Mouse (Mus musculus) intestine, embryonic 15.5 days (tissue): ENCODE data around the gene Rae1. TPM values are rescaled to one million over a fixed set of nuclear protein-coding genes. Genes with fewer than 3 reads are reported as not detected.

Experiments used
- ATAC-seq: fragments of 200-750 bp; cut with Nextera tagmentation; 2 replicates; pipeline ENCODE4 v1.8.0; 2017; ENCODE audit warnings: moderate TSS enrichment, moderate library complexity
- H3K27ac ChIP-seq: fragments of 300-500 bp; sonication (generic); 2 replicates; pipeline ENCODE4 v1.5.1; 2015; ENCODE audit warnings: mild to moderate bottlenecking, inconsistent platforms
- H3K27me3 ChIP-seq: fragments of 300-500 bp; sonication (generic); replicated peaks from 2 replicates; pipeline ENCODE4 v1.6.1; 2015; ENCODE audit warnings: inconsistent platforms
- H3K36me3 ChIP-seq: fragments of 300-500 bp; sonication (generic); 2 replicates; pipeline ENCODE4 v1.6.1; 2015; ENCODE audit warnings: inconsistent platforms
- H3K4me1 ChIP-seq: fragments of 300-500 bp; sonication (generic); replicated peaks from 2 replicates; pipeline ENCODE4 v1.6.1; 2015; ENCODE audit warnings: inconsistent platforms
- H3K4me2 ChIP-seq: fragments of 300-500 bp; sonication (generic); replicated peaks from 2 replicates; pipeline ENCODE4 v1.6.1; 2015; ENCODE audit warnings: mild to moderate bottlenecking, inconsistent platforms
- H3K4me3 ChIP-seq: fragments of 300-500 bp; sonication (generic); replicated peaks from 2 replicates; pipeline ENCODE4 v1.5.1; 2015; ENCODE audit warnings: inconsistent platforms
- H3K9ac ChIP-seq: fragments of 300-500 bp; sonication (generic); 2 replicates; pipeline ENCODE4 v1.6.1; 2015; ENCODE audit warnings: inconsistent platforms
- H3K9me3 ChIP-seq: fragments of 300-500 bp; sonication (generic); 2 replicates; pipeline ENCODE4 v1.6.1; 2016; ENCODE audit warnings: inconsistent platforms
- WGBS: fragments of 180-500 bp; shearing (Covaris S2); methylation state at CpG from one replicate; pipeline ENCODE4 v1.1.7; 2015; 5-methylcytosine and 5-hydroxymethylcytosine counted together
- polyA plus RNA-seq: library from polyadenylated mRNA; unstranded; fragments of >200 nt; fragmentation: Nextera tagmentation; extraction: Ambion mirVana; gene quantifications from 2 replicates; pipeline ENCODE4 v1.2.1, GENCODE M21; 2015

Gene Rae1
- polyA plus RNA-seq, 1 experiment from 2014 or later = 131 TPM

- H3K27me3 ChIP-seq = no peaks in the 10 kb centered on the region
- no peak overlapping the region for H3K4me2 ChIP-seq
- no peak overlapping the region for H3K4me3 ChIP-seq
- H3K9me3 ChIP-seq = no peaks in the 10 kb centered on the region
- peaks cover 14% of the 10 kb centered on the region; the same call in 1 of the 2 replicates for H3K4me1 ChIP-seq
- H3K36me3 ChIP-seq = no peaks in the 10 kb centered on the region
- H3K9ac ChIP-seq = no peak overlapping the region
- WGBS = 39% methylated on average over 7 of the region's 7 CpGs
- no peak overlapping the region for H3K27ac ChIP-seq
- no peak for ATAC-seq
Measured at GRCm38 (mm10) chr2:172974701-172975100, 25.2 kb upstream of the Rae1 start.

GRCm38 (mm10) chr2:172975159-172975558 lies 24.8 kb upstream of the Rae1 start:
- ATAC-seq = no peak
- H3K4me3 ChIP-seq = no peak overlapping the region
- no peak overlapping the region for H3K9ac ChIP-seq
- H3K27ac ChIP-seq = no peak overlapping the region
- H3K4me2 ChIP-seq = no peak overlapping the region
- H3K27me3 ChIP-seq = no peaks in the 10 kb centered on the region
- no peaks in the 10 kb centered on the region for H3K9me3 ChIP-seq
- H3K4me1 ChIP-seq = peaks cover 14% of the 10 kb centered on the region; the same call in 1 of the 2 replicates
- H3K36me3 ChIP-seq = no peaks in the 10 kb centered on the region
- WGBS = 82% methylated on average over 6 of the region's 6 CpGs

GRCm38 (mm10) chr2:172976661-172977238 lies 23.2 kb upstream of the Rae1 start:
- H3K36me3 ChIP-seq = no peaks in the 10 kb centered on the region
- no peak overlapping the region for H3K9ac ChIP-seq
- no peak overlapping the region for H3K4me3 ChIP-seq
- ATAC-seq = no peak
- WGBS = 25% methylated on average over 7 of the region's 7 CpGs
- H3K4me2 ChIP-seq = peak overlapping the region; percentile 24; the same call in 1 of the 2 replicates
- no peaks in the 10 kb centered on the region for H3K27me3 ChIP-seq
- H3K9me3 ChIP-seq = no peaks in the 10 kb centered on the region
- peaks cover 14% of the 10 kb centered on the region; the same call in 1 of the 2 replicates for H3K4me1 ChIP-seq
- H3K27ac ChIP-seq = no peak overlapping the region

- WGBS = 30% methylated on average over 14 of the region's 14 CpGs
- H3K27ac ChIP-seq = no peak within 1 kb of the TSS
- 0 out of 2 replicates have a peak, but pooled peaks have one; percentile 29 for ATAC-seq
Measured at GRCm38 (mm10) chr2:172977409-172978130, 22.3 kb upstream of the Rae1 start, which contains the start of gene Spo11. TSS of gene Spo11 (plus strand) at chr2:172977700.

GRCm38 (mm10) chr2:172978131-172978633 lies 21.7 kb upstream of the Rae1 start:
- no peak for ATAC-seq
- 63% methylated on average over 4 of the region's 4 CpGs for WGBS
- H3K9ac ChIP-seq = no peak overlapping the region
- no peak overlapping the region for H3K27ac ChIP-seq
- H3K4me3 ChIP-seq = no peak overlapping the region
- no peaks in the 10 kb centered on the region for H3K27me3 ChIP-seq
- H3K4me2 ChIP-seq = no peak overlapping the region
- no peaks in the 10 kb centered on the region for H3K9me3 ChIP-seq
- H3K4me1 ChIP-seq = peaks cover 14% of the 10 kb centered on the region; the same call in 1 of the 2 replicates
- no peaks in the 10 kb centered on the region for H3K36me3 ChIP-seq

More at GRCm38 (mm10) chr2:172977409-172978130, 22.3 kb upstream of the Rae1 start, which contains the start of gene Spo11:
- H3K9ac ChIP-seq = no peak within 1 kb of the TSS
- no peaks in the 10 kb centered on the region for H3K9me3 ChIP-seq
- peaks cover 14% of the 10 kb centered on the region; the same call in 1 of the 2 replicates for H3K4me1 ChIP-seq
- H3K4me3 ChIP-seq = no peak within 1 kb of the TSS
- peak within 1 kb of the TSS; percentile 24 for H3K4me2 ChIP-seq
- no peaks in the 10 kb centered on the region for H3K36me3 ChIP-seq
- H3K27me3 ChIP-seq = no peaks in the 10 kb centered on the region

GRCm38 (mm10) chr2:172979666-172980345 lies 20.1 kb upstream of the Rae1 start:
- Histone ChIP-seq H3K9ac (no peak overlapping the region), H3K27me3 (no peaks in the 10 kb centered on the region), H3K4me2 (no peak overlapping the region), H3K27ac (no peak overlapping the region), H3K4me3 (no peak overlapping the region), H3K9me3 (no peaks in the 10 kb centered on the region), H3K36me3 (no peaks in the 10 kb centered on the region), H3K4me1 (peaks cover 9% of the 10 kb centered on the region; the same call in 1 of the 2 replicates)
- ATAC-seq = no peak
- WGBS = 91% methylated on average over 42 of the region's 43 CpGs

GRCm38 (mm10) chr2:172982776-172983561 lies 16.9 kb upstream of the Rae1 start:
- H3K9ac ChIP-seq = no peak overlapping the region
- H3K4me3 ChIP-seq = no peak overlapping the region
- H3K4me1 ChIP-seq = no peaks in the 10 kb centered on the region
- no peaks in the 10 kb centered on the region for H3K9me3 ChIP-seq
- peak; percentile 93 for ATAC-seq
- 50% methylated on average over 9 of the region's 9 CpGs for WGBS
- peak overlapping the region; percentile 67; the same call in 1 of the 2 replicates for H3K27ac ChIP-seq
- H3K36me3 ChIP-seq = no peaks in the 10 kb centered on the region
- no peak overlapping the region; the same call in 1 of the 2 replicates for H3K4me2 ChIP-seq
- no peaks in the 10 kb centered on the region for H3K27me3 ChIP-seq

GRCm38 (mm10) chr2:172990161-172990560 lies 9.8 kb upstream of the Rae1 start:
- H3K27ac ChIP-seq = no peak overlapping the region
- no peak for ATAC-seq

GRCm38 (mm10) chr2:172996207-172996606 lies 3.7 kb upstream of the Rae1 start:
- Histone ChIP-seq H3K4me1 (peaks cover 6% of the 10 kb centered on the region), H3K4me2 (no peak overlapping the region), H3K4me3 (no peak overlapping the region), H3K9ac (no peak overlapping the region), H3K27me3 (no peaks in the 10 kb centered on the region), H3K36me3 (no peaks in the 10 kb centered on the region), H3K9me3 (no peaks in the 10 kb centered on the region), H3K27ac (no peak overlapping the region)
- WGBS = 16% methylated on average over 4 of the region's 4 CpGs
- ATAC-seq = no peak

More at GRCm38 (mm10) chr2:172990161-172990560, 9.8 kb upstream of the Rae1 start:
- 74% methylated on average over 6 of the region's 6 CpGs for WGBS
- Histone ChIP-seq H3K27me3 (no peaks in the 10 kb centered on the region), H3K4me3 (no peak overlapping the region), H3K9me3 (no peaks in the 10 kb centered on the region), H3K9ac (no peak overlapping the region), H3K4me2 (no peak overlapping the region), H3K4me1 (no peaks in the 10 kb centered on the region), H3K36me3 (no peaks in the 10 kb centered on the region)

- Histone ChIP-seq H3K4me3 (no peak overlapping the region), H3K36me3 (peaks cover under 1% of the 10 kb centered on the region; the same call in 1 of the 2 replicates), H3K9me3 (no peaks in the 10 kb centered on the region), H3K4me2 (no peak overlapping the region), H3K27me3 (no peaks in the 10 kb centered on the region), H3K4me1 (peaks cover 13% of the 10 kb centered on the region), H3K27ac (no peak overlapping the region), H3K9ac (no peak overlapping the region)
- ATAC-seq = no peak
- 70% methylated on average over 11 of the region's 11 CpGs for WGBS
Measured at GRCm38 (mm10) chr2:172997748-172998147, 2.2 kb upstream of the Rae1 start.

- Histone ChIP-seq H3K36me3 (peaks cover 4% of the 10 kb centered on the region; the same call in 1 of the 2 replicates), H3K27me3 (no peaks in the 10 kb centered on the region), H3K27ac (no peak overlapping the region), H3K9ac (no peak overlapping the region), H3K4me3 (no peak overlapping the region), H3K4me2 (no peak overlapping the region), H3K4me1 (peaks cover 13% of the 10 kb centered on the region), H3K9me3 (no peaks in the 10 kb centered on the region)
- ATAC-seq = no peak
- whole genome bisulfite sequencing = 62% methylated on average over 7 of the region's 7 CpGs
Measured at GRCm38 (mm10) chr2:172998478-172998877, 1.4 kb upstream of the Rae1 start.
